Mouse (Mus musculus): ENCODE data around the gene Olfr1402.

DNA sequence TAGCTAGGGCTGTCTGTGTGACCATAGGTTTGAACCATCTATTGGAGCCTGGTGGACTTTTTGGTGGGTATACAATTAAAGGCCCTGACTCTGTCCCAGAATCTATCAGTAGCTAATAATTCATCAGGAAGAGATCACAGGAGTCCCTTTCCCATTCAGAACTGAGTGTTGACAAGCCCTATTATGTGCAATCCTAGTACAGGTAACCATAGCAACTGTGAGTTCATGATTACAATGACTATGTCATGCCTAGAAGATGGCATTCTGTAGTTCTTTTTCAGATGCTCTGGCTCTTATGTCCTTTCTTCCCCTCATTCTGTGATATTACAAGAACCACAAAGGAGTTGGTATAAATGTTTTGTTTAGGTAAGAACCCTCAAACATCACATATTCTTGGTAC, 51.4 kb downstream of the Olfr1402 start:
- TF ChIP-seq EP300 (IDR thresholded peaks at IDR 0.05; ENCODE audit: low read depth) (no peak), CTCF (IDR thresholded peaks at IDR 0.05; ENCODE audit: low read depth) (no peak)
